Mouse (Mus musculus) erythroblast, embryonic 14.5 days (primary cell): ENCODE measurements around the gene Veph1.

Source experiments
- GATA1 ChIP-seq: IDR thresholded peaks from 2 replicates; pipeline ENCODE4 v1.6.1; 2012; ENCODE audit warnings: low read length, inconsistent platforms, mixed read lengths
- TAL1 ChIP-seq: IDR thresholded peaks from 3 replicates; pipeline ENCODE4 v1.6.1; 2012; ENCODE audit warnings: low read length, inconsistent platforms, mixed read lengths

DNA sequence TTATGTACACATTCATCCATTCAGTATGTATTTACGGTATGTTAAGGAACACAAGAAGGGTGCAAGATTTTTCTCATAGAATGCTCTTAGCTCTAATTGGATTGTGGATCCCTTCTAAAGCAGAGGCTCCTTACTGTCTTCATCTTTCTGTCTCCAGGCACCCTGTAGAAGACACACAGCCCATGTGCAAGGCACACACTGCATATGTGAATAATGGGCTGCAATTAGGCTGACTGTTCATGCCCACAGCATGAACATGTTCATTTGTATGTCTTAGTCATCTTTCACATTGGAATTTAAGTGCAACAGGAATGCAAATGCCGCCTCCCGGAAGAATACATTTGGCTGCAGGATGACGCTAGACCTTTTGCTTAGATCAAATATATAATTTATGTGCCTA lies 213.7 kb downstream of the Veph1 start:
- TF ChIP-seq TAL1 (no peak), GATA1 (no peak)
